Mouse (Mus musculus) kidney, adult 18-20 months (tissue): Measurements from ENCODE around the gene Sfmbt2.
"Not testable (repeated sequence)": the region's sequence is repeated elsewhere in the genome, so short reads cannot be mapped to it uniquely, and the experiment has no call there.

Experiments
- DNase-seq: peaks from one replicate; pipeline ENCODE4 v3.0.0; 2021

Gene Sfmbt2

GRCm38 (mm10) chr2:10370176-10370575 is at the start of gene Sfmbt2:
Sfmbt2 (plus strand) TSS chr2:10370510.
- no peak for DNase-seq

DNA sequence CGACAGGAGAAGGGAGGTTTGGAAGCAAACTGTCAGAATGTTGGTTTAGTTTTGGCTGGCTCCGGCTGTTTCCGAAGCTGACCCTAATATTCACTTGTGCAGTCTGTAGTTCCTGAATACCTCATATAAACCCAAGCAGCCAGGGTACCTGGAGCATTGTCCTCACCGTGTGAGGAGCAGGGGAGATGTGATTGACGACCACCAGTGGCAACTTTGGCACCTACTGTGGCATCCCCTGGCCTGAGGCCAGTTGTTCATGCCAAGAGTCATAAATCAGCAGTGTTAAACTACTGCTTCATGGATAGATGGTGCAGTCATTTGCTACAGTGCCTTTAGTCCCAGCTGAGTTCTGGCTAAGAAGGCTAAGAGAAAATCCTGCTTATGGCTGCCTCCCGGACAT is 49.2 kb upstream of the Sfmbt2 start:
- DNase-seq = no peak

DNA sequence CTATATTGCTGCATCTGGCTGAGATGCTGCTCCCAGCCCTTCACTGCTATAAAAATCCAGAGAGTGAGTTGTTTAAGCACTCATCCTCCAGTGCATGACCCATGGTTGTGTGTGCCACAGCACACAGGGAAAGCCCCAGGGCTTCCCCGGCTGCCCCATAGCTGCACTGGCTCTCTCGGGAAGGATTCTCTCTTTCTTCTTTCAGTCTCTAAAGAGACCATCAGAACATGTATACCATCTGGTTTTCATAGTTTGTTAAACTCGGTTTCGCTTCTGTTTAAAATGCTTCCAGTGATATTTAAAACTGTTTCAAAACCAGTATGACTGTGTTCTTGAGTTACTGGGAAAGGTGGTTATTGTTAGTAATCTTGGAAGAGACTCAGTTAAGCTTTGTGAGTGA is 47.1 kb upstream of the Sfmbt2 start:
- DNase-seq = no peak

DNA sequence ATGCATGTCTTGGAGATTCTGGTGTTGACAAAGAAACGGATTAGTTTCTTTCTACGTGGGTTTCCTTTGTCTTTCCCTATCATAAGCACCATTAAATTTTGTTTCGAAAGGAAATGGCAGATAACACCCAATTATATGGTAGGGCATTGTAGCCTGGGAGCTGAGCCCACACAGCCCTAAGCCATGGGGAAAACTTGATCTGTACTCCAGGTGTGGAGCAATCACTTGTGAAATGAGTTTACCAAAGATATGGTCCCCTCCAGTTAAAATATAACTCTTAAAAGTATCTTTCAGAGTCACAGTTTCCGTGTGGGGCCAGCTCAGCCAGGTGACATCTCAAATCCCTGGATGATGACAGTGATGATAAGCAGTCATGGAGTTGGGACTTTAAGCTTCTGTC is 45.3 kb upstream of the Sfmbt2 start:
- DNase-seq = no peak

GRCm38 (mm10) chr2:10330216-10330615 is 40.1 kb upstream of the Sfmbt2 start:
- no peak for DNase-seq

DNA sequence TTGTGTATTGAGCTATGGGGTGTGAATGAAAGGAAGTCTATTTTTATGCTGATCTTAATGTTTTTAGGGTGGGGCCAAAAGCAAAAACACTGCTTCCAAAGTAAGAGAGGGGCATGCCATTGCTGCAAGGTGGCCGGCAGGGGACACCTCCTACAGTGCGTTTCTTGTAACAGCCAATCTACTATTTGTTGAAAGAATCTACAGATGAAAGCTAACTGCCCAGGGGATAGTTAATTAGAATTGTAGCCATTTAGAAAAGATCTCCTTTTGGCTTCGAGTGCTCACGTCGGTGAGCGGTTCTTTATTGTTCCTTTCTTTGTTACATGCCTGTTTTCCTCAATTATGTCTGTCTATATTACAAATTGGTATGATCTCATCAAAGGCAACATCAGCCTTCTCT is 36.0 kb upstream of the Sfmbt2 start:
- DNase-seq = no peak

DNA sequence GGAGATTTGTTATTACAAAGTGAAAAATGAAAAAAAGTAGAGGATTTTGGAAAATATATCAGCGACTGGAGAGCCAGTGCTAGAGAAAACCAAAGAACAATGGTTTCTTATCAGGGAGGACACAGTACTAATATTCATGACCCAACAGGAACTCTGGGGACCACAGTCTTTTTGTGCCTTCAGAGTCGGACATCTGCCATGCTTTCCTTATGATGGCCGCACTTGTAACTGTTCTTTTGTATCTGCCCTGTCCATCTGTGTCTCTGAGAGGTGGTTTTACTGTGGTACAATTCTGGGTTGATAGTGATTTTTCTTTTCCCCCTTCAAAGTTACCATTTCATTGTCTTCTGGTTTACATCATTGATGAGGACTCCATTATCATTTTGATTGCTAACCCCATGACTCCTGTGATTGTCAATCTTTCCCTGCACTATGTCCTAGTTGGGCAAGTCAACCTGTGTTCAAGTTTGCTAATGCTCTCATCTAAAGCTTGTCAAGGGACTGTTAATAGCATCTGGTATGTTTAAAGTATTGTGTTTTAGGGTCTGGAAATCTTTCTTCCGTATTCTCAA is 35.2 kb upstream of the Sfmbt2 start:
- DNase-seq = no peak

- no peak for DNase-seq
Observed at GRCm38 (mm10) chr2:10340022-10340421, 30.3 kb upstream of the Sfmbt2 start.

- no peak for DNase-seq
Observed at GRCm38 (mm10) chr2:10343523-10343922, 26.8 kb upstream of the Sfmbt2 start.

- DNase-seq = not testable (repeated sequence)
Observed at GRCm38 (mm10) chr2:10344073-10344472, 26.2 kb upstream of the Sfmbt2 start.

GRCm38 (mm10) chr2:10347193-10347592 is 23.1 kb upstream of the Sfmbt2 start:
- DNase-seq = no peak

- DNase-seq = no peak
Observed at GRCm38 (mm10) chr2:10348036-10348435, 22.3 kb upstream of the Sfmbt2 start.

DNA sequence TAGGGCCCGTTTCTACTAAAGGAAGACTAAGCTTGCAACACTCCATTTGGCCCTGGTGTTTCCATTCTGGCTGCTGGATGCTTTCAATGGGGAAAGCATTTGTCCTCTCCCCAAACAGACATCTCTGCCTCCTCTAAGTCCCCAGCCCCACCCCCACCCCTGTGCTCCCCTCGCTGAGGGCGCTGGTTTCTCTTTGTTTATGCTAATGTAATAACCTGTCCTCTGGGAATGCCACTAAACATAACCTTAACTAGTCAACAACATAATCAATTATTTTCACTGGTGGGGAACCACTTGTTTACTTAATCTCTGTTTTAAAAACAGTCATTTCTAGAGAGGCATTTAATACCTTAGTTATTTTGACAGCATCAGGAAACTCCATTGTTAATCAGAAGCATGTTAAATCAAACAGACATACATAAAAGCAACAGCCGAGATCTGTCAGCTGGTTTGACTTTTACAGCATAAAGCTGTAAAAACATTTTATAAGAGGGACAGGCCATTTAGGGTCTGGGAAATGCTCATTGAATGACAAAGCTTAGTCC is 20.0 kb upstream of the Sfmbt2 start:
- DNase-seq = no peak

- DNase-seq = no peak
Observed at GRCm38 (mm10) chr2:10351125-10351524, 19.2 kb upstream of the Sfmbt2 start.

DNA sequence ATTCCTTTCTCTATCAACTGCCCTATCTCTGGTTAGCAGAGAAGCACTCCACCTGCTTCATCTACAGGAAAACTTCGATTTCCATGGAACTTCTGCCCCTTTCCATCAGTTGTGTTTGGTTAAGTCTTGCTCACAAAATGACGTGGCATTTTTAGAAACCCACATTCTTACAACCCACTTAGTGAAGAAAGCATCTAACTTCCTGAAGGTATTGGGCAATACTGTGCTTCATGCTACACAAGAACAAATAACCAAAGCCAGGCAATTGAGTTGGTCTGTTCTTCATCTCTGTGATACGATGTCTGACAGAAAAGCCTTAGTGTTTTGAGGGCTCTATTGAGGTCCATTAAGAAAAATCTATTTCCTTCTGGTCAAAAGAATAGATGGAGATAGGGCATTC is 17.4 kb upstream of the Sfmbt2 start:
- no peak for DNase-seq

- no peak for DNase-seq
Observed at GRCm38 (mm10) chr2:10353889-10354288, 16.4 kb upstream of the Sfmbt2 start.

- DNase-seq = no peak
Observed at GRCm38 (mm10) chr2:10359861-10360260, 10.4 kb upstream of the Sfmbt2 start.

- no peak for DNase-seq
Observed at GRCm38 (mm10) chr2:10365081-10365480, 5.2 kb upstream of the Sfmbt2 start.

DNA sequence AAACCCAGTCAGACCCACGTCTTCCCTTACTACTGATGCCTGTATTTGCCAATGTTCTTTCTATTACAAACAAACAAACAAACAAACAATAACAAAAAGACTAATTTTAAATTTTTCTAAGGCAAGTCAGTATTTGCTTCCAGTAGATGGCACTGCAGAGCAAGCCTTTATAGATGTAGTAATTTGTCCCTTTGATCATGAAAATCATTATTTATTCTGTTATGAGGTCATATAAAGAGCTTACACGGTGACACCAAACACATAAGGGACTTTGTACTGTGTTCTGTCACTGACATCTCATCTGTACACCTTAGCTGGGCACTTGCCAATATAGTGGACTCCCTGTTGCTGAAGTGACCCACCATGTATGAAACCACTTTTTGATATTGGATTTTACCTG is 4.0 kb upstream of the Sfmbt2 start:
- no peak for DNase-seq

GRCm38 (mm10) chr2:10369676-10370075 is 634 bp upstream of the Sfmbt2 start:
- no peak for DNase-seq

GRCm38 (mm10) chr2:10370687-10371458 is 563 bp downstream of the Sfmbt2 start:
- no peak for DNase-seq

GRCm38 (mm10) chr2:10371459-10371817 is 1.1 kb downstream of the Sfmbt2 start:
- no peak for DNase-seq

DNA sequence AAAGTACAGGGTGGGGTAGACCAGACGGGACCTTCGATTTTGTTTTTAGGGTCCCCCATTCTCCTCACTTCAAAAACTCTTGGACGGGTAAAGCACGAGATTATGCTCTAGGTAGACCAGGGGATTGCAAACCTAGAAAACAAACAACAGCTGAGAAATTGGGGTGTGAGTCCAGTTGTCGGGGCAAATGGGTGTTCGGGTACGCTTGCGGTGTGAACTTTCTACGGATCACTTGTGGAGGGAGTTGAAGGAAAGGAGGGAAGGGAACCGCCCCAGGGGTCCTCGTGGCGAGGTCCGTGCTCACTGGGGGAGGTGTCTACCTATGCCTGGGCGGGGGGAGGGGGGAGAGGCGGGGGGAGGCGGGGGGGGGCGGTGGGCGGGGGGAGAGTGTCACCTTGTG is 1.6 kb downstream of the Sfmbt2 start:
- DNase-seq = no peak

- peak; percentile 33 for DNase-seq
Observed at GRCm38 (mm10) chr2:10372321-10372723, 2.0 kb downstream of the Sfmbt2 start.
